Mouse (Mus musculus) CD4-positive helper T cell, adult 2 months (primary cell): ENCODE results near the gene Hoxb3.
A peak's percentile ranks its signal among the peaks of the same experiment; 100 is the strongest.

Experiments
- DNase-seq: peaks from one replicate; pipeline ENCODE4 v3.0.0-alpha.2; 2012; ENCODE audit warnings: low read depth, missing footprints, low spot score

Gene Hoxb3

GRCm38 (mm10) chr11:96288455-96289221 is 34.5 kb upstream of the Hoxb3 start:
- no peak for DNase-seq

DNA sequence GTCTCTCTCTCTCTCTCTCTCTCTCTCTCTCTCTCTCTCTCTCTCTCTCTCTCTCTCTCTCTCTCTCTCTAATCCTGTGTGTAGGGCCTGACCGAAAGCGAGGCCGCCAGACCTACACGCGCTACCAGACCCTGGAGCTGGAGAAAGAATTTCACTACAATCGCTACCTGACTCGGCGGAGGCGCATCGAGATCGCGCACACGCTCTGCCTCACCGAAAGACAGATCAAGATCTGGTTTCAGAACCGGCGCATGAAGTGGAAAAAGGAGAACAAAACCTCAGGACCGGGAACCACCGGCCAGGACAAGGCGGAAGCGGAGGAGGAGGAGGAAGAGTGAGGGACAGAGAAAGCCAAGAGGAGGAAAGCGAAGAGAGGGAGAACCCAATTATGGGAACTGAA is 33.8 kb upstream of the Hoxb3 start:
- DNase-seq: no peak

- DNase-seq: no peak
Measured at GRCm38 (mm10) chr11:96289837-96290236, 33.3 kb upstream of the Hoxb3 start.

DNA sequence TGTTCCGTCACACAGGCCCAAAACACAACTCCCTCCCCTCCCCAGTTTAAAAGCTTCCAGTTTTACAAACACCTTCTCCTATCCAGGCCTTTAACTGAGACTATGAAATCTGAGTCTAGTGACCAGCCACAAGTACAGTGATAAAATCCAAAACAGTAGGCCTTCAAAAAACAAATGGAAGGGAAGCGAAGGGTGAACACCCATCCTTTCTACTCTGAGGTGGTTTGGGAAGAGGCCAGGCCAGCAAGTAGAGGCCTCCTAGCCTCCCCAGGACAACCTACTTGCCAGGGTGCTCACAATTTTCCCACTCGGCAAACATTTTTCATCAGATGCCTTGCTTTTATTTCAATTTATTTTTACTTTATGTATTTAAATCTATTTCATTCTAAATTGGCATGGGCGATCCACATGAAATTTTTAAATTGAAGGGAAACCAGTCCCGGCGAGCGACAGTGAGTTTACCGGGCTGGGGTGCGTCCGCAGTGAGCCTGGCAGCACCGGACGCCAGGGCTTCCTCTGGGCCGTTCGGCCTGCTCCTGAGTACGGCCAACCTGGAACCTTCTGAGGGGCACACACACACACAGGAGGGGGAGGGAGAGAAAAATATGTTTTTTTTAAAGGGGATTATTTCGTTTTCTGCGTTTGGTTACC is 32.3 kb upstream of the Hoxb3 start:
- DNase-seq: no peak

GRCm38 (mm10) chr11:96291681-96292564 is 31.2 kb upstream of the Hoxb3 start, which contains the start of gene Hoxb6:
Gene Hoxb6 (plus strand): TSS chr11:96292476.
- no peak for DNase-seq

- DNase-seq: no peak
Measured at GRCm38 (mm10) chr11:96292565-96293301, 30.4 kb upstream of the Hoxb3 start.

GRCm38 (mm10) chr11:96293302-96293921 is 29.7 kb upstream of the Hoxb3 start:
- no peak for DNase-seq

DNA sequence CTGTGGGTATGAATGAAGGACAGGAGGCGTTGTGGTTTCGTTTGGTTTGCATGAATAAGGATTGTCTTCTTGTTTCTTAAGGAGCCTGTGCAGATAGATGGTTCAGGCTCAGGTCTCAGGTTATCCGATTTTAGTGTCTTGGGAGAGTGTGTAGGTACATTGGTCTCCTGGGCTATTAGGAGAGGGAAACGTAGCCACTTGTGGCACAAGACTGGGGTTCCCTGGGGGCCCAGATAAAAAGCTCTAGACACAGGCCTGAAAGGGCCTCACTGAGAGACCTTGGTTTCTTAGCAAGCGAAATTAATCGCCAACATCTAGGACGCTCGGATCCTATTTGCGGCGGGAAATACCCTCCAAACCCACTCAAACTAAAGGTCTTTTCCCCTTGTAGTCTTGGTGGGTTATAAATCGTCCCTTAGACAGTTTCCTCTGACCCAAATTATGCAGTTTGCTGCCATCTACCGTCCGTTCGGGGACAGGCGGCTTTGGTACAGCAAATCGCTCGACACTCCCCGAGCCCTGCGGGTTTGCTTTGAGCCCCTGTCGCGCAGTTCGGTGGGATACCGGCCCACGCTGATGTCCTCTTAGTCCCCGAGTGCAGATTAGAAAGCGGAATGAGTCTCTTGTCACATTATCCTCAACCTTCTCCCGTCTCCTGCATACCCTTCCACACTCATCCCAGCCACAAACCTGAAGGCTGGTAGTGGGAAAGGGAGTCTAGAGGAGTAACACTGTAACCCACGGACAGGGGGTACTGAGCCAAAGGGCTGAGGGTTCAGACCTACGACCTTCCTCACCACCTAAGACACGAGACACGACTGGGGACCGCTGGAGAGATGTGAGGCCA is 28.7 kb upstream of the Hoxb3 start:
- DNase-seq: peak; percentile 75

DNA sequence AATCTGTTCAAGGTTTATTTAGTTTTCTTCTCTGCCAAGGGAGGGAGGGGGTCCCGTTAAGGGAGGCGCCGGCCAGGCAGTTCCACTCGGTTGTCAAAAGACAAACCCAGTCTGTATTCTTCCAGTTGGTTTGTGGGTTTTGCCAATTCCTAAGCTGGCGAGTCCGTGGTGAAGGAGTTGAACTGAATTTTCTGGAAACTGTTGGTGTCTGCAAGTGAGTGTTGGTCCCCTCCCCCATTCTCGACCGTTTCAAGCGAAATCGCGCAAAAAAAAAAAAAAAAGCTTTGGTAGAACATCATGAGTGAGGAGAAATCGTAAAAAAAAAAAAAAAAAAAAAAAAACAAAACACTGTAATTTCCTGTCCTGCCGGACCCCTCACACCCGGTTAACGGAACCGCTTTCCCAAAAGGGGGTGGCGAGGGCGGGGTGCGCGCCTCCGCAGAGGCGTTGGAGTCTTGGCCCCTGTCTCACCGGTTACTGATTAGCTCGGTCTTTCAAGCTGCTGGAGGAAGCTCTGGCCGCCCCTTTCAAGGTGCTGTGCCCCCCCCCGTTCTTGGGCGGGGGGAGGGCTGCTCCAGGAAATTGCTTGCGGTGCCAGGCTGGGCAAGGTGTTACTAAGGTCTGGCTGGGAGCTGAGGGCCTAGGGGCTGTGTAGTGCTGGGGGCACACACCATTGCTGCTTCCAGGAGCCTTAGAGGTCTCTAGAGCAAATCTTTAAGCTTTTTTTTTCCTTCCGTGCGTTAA is 27.9 kb upstream of the Hoxb3 start:
- DNase-seq: no peak

DNA sequence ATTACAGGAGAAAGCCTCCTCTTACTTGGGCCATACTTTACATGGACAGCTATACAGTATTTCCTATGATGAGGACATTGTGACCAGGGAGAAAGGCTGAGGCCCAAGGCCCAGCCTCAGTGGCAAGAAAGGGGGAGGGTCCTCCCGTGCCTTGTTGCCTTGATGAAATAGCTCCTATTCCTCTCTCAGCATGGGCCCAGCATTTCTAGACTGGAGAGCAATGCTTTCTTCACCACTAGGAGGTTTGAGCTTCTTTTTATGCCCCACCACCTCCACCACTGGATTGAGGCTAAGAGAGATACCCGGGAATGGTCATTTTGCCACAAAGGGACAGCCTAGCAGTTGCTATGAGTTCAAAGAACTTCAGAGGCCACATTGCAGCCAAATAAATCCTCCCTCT is 26.1 kb upstream of the Hoxb3 start:
- DNase-seq: no peak

DNA sequence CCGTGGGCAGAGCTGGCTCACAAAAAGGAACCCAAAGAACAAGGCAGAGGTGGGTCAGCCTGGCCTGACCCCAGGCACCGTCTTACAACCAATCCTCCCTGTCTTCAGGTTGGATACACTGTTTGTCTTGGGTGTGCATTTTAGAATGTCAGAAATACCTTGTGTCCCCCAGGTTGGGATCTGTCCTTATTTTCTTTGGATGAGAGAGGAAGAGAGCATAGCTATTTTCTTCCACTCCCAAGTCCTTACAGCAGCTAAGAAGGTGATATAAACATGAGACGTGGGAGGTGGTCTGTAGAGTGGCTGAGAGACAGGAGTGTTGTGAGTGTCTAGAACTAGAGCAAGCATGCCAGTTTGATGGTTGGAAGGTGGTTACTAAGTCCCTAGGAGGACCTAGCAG is 25.7 kb upstream of the Hoxb3 start:
- no peak for DNase-seq

DNA sequence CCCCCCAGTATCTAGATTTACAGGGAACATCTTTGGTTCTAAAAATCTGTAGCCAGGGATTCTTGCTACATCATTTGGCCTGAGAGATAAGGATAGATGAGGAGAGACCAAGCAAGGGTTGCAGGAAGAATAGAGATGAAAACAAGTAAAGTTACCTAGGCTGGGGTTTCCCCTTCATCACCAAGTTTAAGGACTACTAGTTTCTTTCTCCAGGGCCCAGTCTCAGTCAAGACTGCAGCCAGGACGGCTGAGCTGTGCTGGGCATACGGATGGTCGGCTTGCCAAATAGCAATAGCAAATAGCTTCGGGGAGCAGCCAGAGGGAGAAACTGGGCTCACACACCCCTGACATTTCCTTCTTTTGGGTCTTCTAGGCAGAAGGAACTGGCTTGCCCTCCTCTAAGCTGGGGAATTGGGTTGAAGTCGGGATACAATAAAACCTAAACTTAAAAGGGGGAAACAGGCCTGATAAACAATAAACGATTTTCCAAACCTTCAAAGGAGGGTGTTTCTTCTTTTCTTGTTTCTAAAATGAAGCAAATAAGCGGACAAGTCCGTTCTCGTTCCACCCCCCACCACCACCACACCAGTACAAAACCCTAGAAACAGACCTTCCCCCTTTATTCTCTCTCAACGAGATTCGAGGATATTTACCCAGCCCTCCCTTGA is 25.0 kb upstream of the Hoxb3 start:
- DNase-seq: no peak

DNA sequence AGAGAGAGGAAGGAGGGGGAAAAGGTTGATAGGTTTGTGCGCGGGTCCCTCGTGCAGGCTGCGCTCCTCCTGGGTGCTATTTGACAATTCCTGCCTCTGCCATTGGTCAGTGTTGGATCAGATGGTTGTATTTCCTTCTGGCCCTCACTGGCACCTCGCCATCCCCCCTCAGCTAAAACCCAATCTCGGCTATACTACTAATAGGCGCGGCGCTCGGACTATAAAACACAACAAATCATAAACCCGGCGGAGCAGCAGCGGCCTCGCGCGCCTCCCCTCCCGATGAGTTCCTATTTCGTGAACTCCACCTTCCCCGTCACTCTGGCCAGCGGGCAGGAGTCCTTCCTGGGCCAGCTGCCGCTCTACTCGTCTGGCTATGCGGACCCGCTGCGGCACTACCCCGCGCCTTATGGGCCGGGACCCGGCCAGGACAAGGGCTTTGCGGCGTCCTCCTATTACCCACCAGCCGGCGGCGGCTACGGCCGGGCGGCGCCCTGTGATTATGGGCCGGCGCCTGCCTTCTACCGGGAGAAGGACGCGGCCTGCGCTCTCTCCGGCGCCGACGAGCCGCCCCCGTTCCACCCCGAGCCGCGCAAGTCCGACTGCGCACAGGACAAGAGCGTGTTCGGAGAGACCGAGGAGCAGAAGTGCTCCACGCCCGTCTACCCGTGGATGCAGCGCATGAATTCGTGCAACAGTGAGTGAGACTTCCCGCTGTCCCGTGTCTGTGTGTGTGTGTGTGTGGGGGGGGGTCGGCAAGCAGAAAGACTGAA is 24.0 kb upstream of the Hoxb3 start:
- no peak for DNase-seq

- DNase-seq: no peak
Measured at GRCm38 (mm10) chr11:96299781-96300180, 23.3 kb upstream of the Hoxb3 start.

GRCm38 (mm10) chr11:96300354-96301063 is 22.6 kb upstream of the Hoxb3 start:
- DNase-seq: no peak

DNA sequence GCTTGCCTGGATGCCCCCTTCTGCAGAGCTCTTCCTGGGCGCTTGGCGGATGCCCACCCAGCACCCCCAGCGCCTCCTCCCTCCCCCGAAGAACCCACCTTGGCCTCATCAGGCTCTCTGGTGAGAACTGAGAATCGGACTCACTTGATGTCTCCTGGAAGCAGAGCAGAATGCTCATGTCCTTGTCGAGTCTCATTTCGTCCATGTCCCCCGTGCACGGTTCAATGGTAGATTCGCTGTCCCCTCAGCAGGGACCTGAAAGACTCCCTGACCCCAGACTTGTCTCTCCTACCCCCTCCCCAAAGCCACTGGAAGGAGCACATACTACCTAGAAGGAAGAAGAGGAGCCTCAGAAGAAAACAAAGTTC is 22.1 kb upstream of the Hoxb3 start:
- no peak for DNase-seq

DNA sequence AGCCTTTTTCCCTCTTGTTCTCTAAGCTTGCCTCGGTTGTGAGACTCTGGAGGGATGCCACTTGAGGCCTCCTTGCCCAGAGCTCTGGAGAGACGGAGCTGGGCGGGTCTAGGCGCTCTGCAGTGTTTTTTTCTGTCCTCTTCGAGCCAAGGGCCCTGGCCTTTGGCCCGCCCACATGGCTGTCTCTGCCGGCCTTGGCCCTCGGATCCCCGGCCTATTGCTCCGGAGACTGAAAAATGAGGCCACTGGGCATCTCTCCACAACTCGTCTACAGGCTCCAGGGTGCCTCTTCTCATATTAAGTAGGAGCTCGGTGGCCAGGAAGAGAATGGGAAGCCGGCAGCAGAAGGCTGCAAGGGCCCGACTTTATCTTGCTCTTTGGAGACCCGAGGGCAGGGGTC is 21.3 kb upstream of the Hoxb3 start:
- DNase-seq: no peak
